In the genomic region with DNA sequence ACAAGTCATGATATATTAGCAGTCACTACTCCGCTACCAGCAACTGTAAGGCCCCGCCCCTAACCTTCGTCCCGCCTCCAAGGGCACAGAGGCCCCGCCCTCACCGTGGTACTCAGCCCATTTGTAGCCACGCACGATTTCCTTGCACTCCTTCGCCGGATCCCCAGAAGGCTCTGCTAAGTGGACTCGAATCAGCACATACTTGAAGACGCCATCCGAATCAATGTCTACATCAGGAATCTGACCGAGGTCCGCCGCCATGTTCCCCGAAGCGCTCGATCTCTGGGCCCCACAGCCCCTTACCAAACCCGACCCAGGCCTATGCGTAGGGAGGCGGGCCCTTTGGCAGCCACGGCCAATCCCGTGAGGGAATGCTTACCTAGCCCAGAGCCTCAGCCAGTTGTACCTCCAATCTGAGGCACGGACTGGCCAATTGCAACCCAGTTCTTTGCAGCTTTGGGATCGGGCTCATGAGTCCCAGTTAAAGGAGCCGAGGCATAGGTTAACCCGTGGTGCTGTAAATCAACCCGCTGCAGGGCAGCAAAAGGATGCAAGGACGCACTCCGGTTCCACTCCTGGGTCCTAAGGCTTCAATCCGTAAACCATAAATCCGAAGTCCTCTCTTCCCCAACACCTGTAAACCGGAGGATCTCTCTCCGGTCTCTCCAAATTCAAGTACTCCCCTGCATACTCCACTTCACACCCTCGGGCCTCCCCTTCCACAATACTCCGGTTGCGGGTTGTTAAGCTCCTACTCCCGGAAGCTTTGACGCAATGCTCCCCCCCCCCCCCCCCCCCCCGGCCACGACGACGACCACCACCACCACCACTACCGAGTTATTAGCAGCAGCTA, we compare ENCODE assay signal across 8 mouse cellular contexts. TPM values are rescaled to one million over a fixed set of nuclear protein-coding genes. Genes with fewer than 3 reads are reported as not detected.
DNase-seq lines count a peak whose midpoint lies in the region; ATAC-seq and TF ChIP-seq lines count a peak whose summit lies in the region.

A gene (minus strand): TSS at position 267 of the 853 bp plus-strand sequence.
A gene (minus strand): TSS at position 646 of the 853 bp plus-strand sequence.

- peak within 1 kb of the TSS; percentile 86 for H3K27ac ChIP-seq in heart, embryonic 12.5 days (ENCODE audit: poor library complexity, severe bottlenecking)
- H3K27ac ChIP-seq in kidney, postnatal 0 days = peak within 1 kb of the TSS; percentile 90
- peak within 1 kb of the TSS; percentile 75 for H3K27ac ChIP-seq in liver, embryonic 11.5 days (ENCODE audit: low read depth, low read length)
- H3K27ac ChIP-seq in stomach, embryonic 14.5 days (ENCODE audit: low read length) = peak within 1 kb of the TSS; percentile 84

- H3K4me2 ChIP-seq in heart, embryonic 12.5 days = peak within 1 kb of the TSS; percentile 93
- peak within 1 kb of the TSS; percentile 91 for H3K4me2 ChIP-seq in kidney, postnatal 0 days (ENCODE audit: low read length)
- H3K4me2 ChIP-seq in liver, embryonic 11.5 days = peak within 1 kb of the TSS; percentile 91
- H3K4me2 ChIP-seq in stomach, embryonic 14.5 days (replicated peaks; ENCODE audit: low read depth, low read length) = peak within 1 kb of the TSS; percentile 99

- peak; percentile 97 for DNase-seq in CD4-positive helper T cell, adult 2 months (ENCODE audit: low read depth, low spot score)
- DNase-seq in brain, embryonic 18.5 days (ENCODE audit: low read depth, low spot score) = peak; percentile 98
- peak; percentile 99 for DNase-seq in kidney, postnatal 0 days (ENCODE audit: low spot score)
- DNase-seq in liver, embryonic 11.5 days (ENCODE audit: low spot score) = peak; percentile 93
- peak; percentile 98 for DNase-seq in naive thymus-derived CD4-positive, alpha-beta T cell, adult 2 months (ENCODE audit: low read depth)

- peaks cover 17% of the 10 kb centered on the region for H3K36me3 ChIP-seq in heart, embryonic 12.5 days
- H3K36me3 ChIP-seq in kidney, postnatal 0 days (ENCODE audit: insufficient read depth, low read length) = 0 out of 2 replicates have a peak, but pooled peaks cover 5% of the 10 kb centered on the region
- H3K36me3 ChIP-seq in liver, embryonic 11.5 days (ENCODE audit: control insufficient read depth, insufficient read depth, low read length) = peaks cover 3% of the 10 kb centered on the region; the same call in 1 of the 2 replicates
- peaks cover 13% of the 10 kb centered on the region; the same call in 1 of the 2 replicates for H3K36me3 ChIP-seq in stomach, embryonic 14.5 days (ENCODE audit: control insufficient read depth, insufficient read depth, low read length)

- H3K27me3 ChIP-seq in heart, embryonic 12.5 days (replicated peaks) = peaks cover 41% of the 10 kb centered on the region
- peaks cover 37% of the 10 kb centered on the region for H3K27me3 ChIP-seq in kidney, postnatal 0 days (ENCODE audit: insufficient read depth, low read length)
- H3K27me3 ChIP-seq in liver, embryonic 11.5 days (replicated peaks; ENCODE audit: control insufficient read depth, insufficient read depth, low read length) = peaks cover 43% of the 10 kb centered on the region
- H3K27me3 ChIP-seq in stomach, embryonic 14.5 days (ENCODE audit: control insufficient read depth, insufficient read depth, low read length) = peaks cover 28% of the 10 kb centered on the region

- WGBS in heart, embryonic 12.5 days = under 1% methylated on average over 43 of the region's 45 CpGs
- under 1% methylated on average over 44 of the region's 45 CpGs for WGBS in kidney, postnatal 0 days
- under 1% methylated on average over 44 of the region's 45 CpGs for WGBS in liver, embryonic 11.5 days
- WGBS in stomach, embryonic 14.5 days = under 1% methylated on average over 44 of the region's 45 CpGs

- peak; percentile 91 for ATAC-seq in erythroid progenitor cell, adult 5-6 weeks (replicated peaks; ENCODE audit: low FRiP score, poor library complexity, severe bottlenecking)
- peak; percentile 96 for ATAC-seq in heart, embryonic 12.5 days (ENCODE audit: insufficient number of reproducible peaks, low FRiP score)
- ATAC-seq in kidney, postnatal 0 days (replicated peaks; ENCODE audit: low FRiP score, low read depth) = peak; percentile 96
- ATAC-seq in liver, embryonic 11.5 days (replicated peaks; ENCODE audit: low FRiP score) = peak; percentile 97
- peak; percentile 98 for ATAC-seq in stomach, embryonic 14.5 days (ENCODE audit: insufficient number of reproducible peaks, insufficient read depth, low FRiP score, low read depth)

- H3K9ac ChIP-seq in heart, embryonic 12.5 days = peak within 1 kb of the TSS; percentile 83
- H3K9ac ChIP-seq in kidney, postnatal 0 days (ENCODE audit: low read depth, low read length) = peak within 1 kb of the TSS; percentile 54
- peak within 1 kb of the TSS; percentile 65 for H3K9ac ChIP-seq in liver, embryonic 11.5 days (ENCODE audit: low read depth, low read length)
- H3K9ac ChIP-seq in stomach, embryonic 14.5 days (replicated peaks; ENCODE audit: low read depth, low read length) = peak within 1 kb of the TSS; percentile 45

- peaks cover 55% of the 10 kb centered on the region for H3K4me1 ChIP-seq in heart, embryonic 12.5 days (replicated peaks)
- peaks cover 45% of the 10 kb centered on the region for H3K4me1 ChIP-seq in kidney, postnatal 0 days (replicated peaks; ENCODE audit: insufficient read depth, low read length)
- H3K4me1 ChIP-seq in liver, embryonic 11.5 days (replicated peaks; ENCODE audit: control insufficient read depth, insufficient read depth, low read length) = peaks cover 42% of the 10 kb centered on the region
- peaks cover 51% of the 10 kb centered on the region for H3K4me1 ChIP-seq in stomach, embryonic 14.5 days (ENCODE audit: control insufficient read depth, insufficient read depth, low read length)

- peak within 1 kb of the TSS; percentile 72 for H3K4me3 ChIP-seq in heart, embryonic 12.5 days
- H3K4me3 ChIP-seq in kidney, postnatal 0 days (replicated peaks; ENCODE audit: low read depth, low read length) = peak within 1 kb of the TSS; percentile 54
- H3K4me3 ChIP-seq in liver, embryonic 11.5 days (ENCODE audit: low read depth, low read length) = peak within 1 kb of the TSS; percentile 63
- H3K4me3 ChIP-seq in stomach, embryonic 14.5 days (ENCODE audit: low read depth, low read length) = peak within 1 kb of the TSS; percentile 55

- TF ChIP-seq CTCF in kidney, postnatal 0 days (IDR thresholded peaks at IDR 0.05; ENCODE audit: low read depth) = 0 out of 2 replicates have a peak, but pooled peaks have one; percentile 9

- no peaks in the 10 kb centered on the region for H3K9me3 ChIP-seq in heart, embryonic 12.5 days (replicated peaks)
- no peaks in the 10 kb centered on the region for H3K9me3 ChIP-seq in kidney, postnatal 0 days (replicated peaks; ENCODE audit: low read length)
- no peaks in the 10 kb centered on the region for H3K9me3 ChIP-seq in liver, embryonic 11.5 days (ENCODE audit: control insufficient read depth, low read length)
- H3K9me3 ChIP-seq in stomach, embryonic 14.5 days (ENCODE audit: control insufficient read depth, low read depth, low read length) = no peaks in the 10 kb centered on the region

RNA-seq across cellular contexts. Expression of the first gene that starts in this region (rescaled TPM):
- total RNA-seq in erythroid progenitor cell, adult 5-6 weeks (2015; ENCODE audit: low replicate concordance) = 0.72 TPM in 1 of 2 replicates, not detected in the other
- total RNA-seq in erythroid progenitor cell, adult 5-6 weeks (2017; ENCODE audit: low replicate concordance) = 2.6 TPM in 1 of 2 replicates, not detected in the other
- polyA plus RNA-seq in heart, embryonic 12.5 days (2016; fragmentation: Nextera tagmentation; extraction: Ambion mirVana) = 1.2 and 3.5 TPM in 2 replicates
- 0.59 and 0.85 TPM in 2 replicates for polyA plus RNA-seq in kidney, postnatal 0 days (2015; fragmentation: Nextera tagmentation; extraction: Ambion mirVana)
- 1.3 and 1.8 TPM in 2 replicates for polyA plus RNA-seq in liver, embryonic 11.5 days (2014; fragmentation: Nextera tagmentation; extraction: Ambion mirVana)
- polyA plus RNA-seq in stomach, embryonic 14.5 days (2014; fragmentation: Nextera tagmentation; extraction: Ambion mirVana) = 3.6 and 5.5 TPM in 2 replicates

RNA-seq across cellular contexts. Expression of the second gene that starts in this region (rescaled TPM):
- total RNA-seq in erythroid progenitor cell, adult 5-6 weeks (2015; ENCODE audit: low replicate concordance) = 3.6 TPM in 1 of 2 replicates, not detected in the other
- 1.1 TPM in 1 of 2 replicates, not detected in the other for total RNA-seq in erythroid progenitor cell, adult 5-6 weeks (2017; ENCODE audit: low replicate concordance)
- 161 and 164 TPM in 2 replicates for polyA plus RNA-seq in heart, embryonic 12.5 days (2016; fragmentation: Nextera tagmentation; extraction: Ambion mirVana)
- 197 TPM in 2 replicates for polyA plus RNA-seq in kidney, postnatal 0 days (2015; fragmentation: Nextera tagmentation; extraction: Ambion mirVana)
- polyA plus RNA-seq in liver, embryonic 11.5 days (2014; fragmentation: Nextera tagmentation; extraction: Ambion mirVana) = 112 and 116 TPM in 2 replicates
- polyA plus RNA-seq in stomach, embryonic 14.5 days (2014; fragmentation: Nextera tagmentation; extraction: Ambion mirVana) = 225 and 231 TPM in 2 replicates

Comparison
In these comparisons a context has a peak if more than half of its experiments do, and no peak if none do; other contexts are left out.
1. Peak in every context shown above with its lines: DNase-seq, ATAC-seq, H3K4me3 ChIP-seq and H3K27ac ChIP-seq.